Mouse (Mus musculus): ENCODE data around the gene Ptgds.

DNA sequence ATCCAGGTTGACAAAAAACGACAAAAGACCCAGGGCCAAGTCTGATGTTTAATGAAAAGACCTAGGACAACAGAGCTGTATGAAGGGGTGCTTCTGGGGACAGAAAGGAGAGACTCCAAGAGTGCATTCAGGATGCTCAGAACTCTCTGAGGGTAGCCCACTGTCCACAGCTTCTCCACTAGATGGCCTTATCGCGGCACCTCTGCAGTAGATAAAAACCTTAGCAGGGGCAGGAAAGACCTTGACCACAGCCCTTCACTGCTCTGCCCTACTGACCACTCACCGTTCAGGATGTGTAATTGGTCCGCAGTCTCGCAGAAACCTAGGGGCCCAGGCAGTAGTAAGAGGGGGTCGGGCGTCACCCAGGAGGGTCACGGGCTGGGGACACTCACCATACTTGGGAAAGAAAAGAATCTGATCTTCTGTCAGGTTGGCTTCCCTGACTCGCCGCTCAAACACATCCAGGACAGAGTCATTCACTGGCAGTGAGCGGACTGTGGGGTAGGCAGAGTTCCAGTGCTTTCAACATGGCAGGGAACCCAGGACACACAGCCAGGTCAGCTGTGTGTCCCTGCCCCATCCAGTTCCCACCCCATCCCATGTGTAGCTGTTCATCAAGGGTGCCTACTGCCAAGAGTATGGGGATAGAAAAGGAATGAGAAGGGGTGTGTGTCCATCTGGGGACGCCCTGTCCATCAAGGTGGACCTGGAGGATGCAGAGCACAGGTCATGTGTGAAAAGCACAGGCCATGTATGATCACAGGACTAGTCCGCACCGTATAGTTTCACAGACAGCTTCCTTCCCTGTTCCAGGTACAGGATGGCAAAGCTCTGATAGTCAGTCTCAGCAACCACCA lies 29.0 kb upstream of the Ptgds start:
- TF ChIP-seq CTCF (IDR thresholded peaks at IDR 0.05; ENCODE audit: extremely low read depth, insufficient read length, insufficient replicate concordance, low read depth, low read length) (no peak), POLR2A (IDR thresholded peaks at IDR 0.05; ENCODE audit: low read depth, low read length) (no peak)

All from small intestine, adult 2 months (tissue).